Mouse (Mus musculus) urinary bladder, postnatal 4 days (tissue): Measurements from ENCODE around the gene Vav2.

ENCODE experiments used
- DNase-seq, 2 experiments: peaks; one replicate each; pipeline ENCODE4 v3.0.0; 2021 to 2022; ENCODE audit warnings: low spot score in 2 of 2

Gene Vav2

DNA sequence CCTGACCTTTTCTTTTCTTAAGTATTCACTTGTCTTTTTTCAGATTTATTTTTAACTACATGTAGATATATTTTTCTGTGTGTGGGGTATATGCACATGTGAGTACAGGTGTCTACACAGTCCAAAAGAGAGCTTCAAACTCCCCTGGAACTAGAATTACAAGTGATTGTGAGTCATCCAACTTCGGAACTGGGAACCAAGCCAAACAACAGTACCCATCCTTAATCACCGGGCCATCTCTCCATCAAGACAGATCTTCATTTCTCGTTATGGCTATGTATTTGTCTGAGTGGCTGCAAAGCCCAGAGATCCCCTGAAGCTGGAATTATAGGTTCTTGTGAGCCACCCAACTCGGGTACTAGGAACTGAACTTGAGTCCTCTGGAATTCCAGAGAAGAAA lies 61.5 kb downstream of the Vav2 start:
- no peak for DNase-seq

DNA sequence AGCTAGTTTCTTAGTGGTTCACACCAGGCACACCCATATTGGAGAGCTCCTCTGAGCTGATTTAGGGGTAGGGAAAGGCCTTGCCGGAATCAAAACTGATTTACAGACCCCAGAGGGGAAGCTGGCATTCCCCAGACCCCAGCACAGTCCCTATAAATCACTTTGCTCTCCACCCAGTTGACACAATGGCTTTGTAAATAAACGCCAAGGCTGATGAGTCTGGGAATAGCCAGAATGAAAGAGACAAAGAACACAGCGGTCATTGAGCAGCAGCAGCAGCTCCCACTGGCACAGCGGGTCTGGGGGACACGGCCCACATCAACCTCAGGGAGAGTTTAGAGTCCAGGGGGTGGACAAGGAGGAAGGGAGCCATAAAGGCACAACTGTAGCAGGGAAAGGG lies 65.0 kb downstream of the Vav2 start:
- no peak for DNase-seq

DNA sequence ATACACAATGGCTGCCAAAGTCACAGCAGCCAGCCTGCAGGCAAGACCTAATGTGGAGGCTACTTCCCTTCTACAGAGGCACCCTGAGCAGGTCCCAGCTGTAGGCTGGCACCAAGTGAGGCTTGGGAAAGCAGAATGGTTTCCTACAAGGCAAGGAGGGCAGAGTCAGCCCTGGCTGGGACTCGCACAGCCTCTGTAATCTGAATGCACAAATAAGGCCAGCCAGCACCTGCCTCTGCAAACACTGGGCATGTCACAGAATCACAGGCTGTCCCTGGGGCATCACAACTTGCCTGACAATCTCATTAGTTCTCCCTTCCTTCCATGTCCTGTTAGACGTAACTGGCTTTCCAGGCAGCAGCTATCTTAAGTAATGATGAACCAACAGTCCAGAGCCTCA lies 68.4 kb downstream of the Vav2 start:
- DNase-seq: peak in 1 of 2 experiments; percentile 26

DNA sequence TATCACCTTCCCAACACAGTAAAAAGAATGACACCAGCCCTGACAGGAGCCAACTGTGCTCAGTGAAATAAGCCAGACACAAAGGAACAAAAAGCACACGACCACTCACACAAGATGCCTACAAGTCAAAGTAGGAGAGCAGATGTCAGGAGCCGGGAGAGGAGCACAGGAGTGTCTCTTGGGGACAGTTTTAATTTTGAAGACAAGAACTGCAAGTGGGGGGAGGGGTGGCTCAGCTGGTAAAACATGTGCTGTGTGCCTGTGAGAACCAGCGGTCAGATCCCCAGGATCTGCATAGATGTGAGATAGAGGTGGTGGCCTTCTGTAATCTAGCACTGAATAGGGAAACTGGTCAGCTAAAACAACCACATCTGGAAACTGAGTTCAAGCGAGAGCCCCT lies 71.1 kb downstream of the Vav2 start:
- no peak for DNase-seq

DNA sequence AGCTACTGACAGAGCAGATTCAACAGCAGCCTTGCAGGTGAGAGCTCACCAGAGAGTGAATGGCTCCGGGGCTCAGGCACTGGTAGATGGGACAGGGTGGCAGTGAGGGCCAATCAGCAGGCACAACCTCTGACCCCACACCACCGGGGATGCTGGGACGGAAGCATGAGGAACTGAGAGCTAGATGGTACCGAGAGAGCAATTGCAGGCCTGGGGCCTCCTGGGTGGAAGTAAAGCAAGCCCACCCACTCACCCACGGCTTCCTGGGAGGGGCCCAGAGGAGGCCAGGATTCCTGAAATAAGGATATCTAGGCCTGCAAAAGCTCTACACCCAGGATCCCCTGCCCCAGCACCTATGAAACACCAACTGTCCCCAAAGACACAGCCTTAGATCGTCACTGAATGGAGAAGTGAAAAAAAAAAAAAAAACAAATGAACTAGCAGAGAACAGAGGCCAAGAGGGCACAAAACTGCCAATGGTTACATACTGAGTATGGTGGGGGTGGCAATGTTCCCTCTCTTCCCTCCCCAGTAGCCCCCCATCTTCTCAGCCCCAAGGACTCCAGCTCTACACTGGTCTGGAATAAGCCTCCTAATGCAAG lies 72.1 kb downstream of the Vav2 start:
- DNase-seq: no peak

DNA sequence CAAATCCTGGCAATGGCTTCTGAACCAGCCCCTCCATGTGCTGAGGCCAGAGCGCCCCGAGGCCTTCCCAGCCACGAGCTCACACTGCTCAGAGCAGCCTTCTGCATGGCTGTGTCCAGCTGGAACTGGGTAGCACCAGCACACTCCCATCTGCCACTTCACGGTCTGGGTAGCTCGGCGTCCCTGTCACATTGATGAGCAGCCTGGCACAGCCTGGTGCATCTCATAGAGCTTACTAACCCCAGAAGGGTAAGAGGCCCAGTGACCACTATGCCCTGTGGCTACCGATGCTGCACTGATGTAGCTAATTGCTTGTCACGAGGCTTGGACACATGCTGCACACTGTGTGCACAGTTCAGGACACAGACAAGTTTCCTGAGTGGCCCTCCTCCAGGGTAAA lies 74.1 kb downstream of the Vav2 start:
- no peak for DNase-seq

DNA sequence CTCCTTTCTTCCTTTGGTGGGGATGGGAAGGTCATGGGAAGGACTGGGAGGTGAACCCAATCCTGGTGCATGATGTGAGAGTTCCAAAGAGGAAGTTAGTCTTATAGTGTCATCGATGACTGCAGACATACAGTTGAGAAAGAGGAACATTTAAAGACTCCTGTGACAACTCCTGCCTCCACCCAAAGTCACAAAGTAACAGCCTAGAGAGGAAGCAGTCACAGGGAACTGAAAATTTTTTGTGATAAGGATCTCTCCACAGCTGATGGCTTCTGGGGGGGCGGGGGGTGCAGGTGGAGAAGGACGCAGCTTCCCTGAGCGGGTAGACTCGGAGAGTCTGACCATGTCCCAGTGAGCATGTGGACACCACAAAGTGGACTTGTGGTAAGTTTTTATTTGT lies 76.5 kb downstream of the Vav2 start:
- DNase-seq: no peak

DNA sequence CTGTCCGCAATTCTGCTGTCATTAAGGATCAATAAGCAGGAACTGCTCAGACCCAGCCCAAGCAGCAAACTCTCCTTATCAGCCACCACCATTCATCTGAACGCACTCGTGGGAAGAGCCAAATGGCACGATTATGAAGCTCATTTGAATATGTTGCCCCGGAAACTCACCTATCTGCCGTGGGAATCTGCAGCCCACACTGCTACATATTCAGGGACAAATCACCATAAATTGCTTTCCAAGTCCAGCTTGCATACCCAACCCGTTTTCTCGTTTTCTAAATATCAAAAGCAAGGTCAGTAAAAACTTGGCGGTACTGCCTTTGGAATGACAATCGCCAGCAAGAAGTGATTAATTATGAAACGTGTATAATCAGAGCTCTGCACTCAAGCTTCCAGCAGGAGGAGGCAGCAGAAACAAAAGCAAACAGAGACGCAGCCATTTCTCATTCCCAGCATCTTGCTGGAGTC lies 82.8 kb downstream of the Vav2 start:
- no peak for DNase-seq

DNA sequence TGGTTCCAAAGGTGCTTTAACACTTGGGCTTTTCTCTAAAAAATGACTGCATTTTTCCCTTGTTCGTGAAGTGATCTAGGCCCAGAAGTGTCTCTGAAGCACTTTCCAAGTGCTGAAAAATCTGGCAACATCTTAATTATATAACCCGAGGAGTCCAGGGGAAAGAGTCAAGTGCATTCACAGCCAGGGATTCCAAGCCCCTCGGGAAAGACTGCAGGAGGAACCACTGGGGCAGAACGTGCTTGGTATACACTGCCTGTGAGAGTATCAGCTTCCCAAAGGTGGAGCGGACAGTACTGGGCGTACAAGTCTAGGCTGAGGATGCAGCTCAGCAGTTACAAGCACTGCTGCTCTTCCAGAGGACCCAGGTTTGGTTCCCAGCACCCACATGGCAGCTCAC lies 86.2 kb downstream of the Vav2 start:
- no peak for DNase-seq

DNA sequence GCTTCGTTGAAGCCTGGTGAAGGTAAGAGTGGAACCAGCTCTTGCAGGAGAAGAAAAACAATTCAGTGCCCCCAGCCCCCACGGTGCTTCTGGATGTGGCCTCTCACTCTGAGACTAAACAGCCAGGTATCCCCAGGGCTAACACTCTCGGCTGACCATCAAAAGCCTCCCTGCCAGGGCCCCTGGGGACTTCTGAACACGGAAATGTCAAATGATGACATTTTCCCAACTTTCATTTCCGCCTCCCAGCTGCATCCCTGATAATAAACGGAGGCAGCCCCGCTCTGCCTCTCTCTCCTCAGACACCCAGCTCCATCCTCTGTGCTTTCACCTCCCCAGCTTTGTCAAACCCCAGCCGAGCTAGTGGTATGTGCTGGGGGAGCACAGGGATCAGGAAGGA lies 87.8 kb downstream of the Vav2 start:
- DNase-seq: no peak

DNA sequence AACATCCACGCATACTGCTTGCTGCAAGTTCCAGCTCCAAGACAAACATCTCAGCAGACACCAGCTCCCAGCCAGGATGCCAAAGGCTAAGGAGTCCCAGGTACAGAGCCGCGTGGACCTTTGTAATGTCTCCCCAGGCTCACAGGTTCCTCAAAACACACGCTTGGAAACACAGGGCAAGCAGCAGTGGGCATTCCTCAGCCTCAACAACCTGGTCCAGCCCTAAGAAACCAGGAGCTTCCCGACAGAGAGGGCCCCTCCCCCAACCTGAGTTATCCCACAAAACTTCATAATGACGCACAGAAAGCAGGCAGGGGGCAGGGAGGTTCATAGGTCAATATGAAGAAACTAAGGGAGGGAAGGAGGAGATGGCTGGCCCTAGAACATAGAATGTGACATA lies 89.6 kb downstream of the Vav2 start:
- DNase-seq: no peak

DNA sequence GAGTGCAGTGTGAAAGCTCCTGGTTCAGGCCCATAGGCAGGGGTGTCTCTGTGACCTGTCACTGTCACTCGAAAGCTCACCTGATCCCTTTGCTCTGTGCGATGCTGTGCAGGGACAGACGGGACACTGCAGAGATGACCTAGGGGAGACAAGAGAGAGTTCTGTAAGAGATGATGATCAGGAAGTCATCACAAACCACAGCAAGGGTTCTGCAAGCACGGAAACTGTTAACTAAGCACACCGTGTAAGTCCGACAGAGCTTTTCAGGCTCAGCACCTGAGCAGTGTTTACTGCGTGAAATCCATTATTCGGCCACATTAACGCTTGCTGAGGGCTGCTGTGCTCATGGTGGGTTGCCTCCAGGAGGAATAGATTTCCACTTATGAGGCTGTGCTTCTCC lies 90.2 kb downstream of the Vav2 start:
- no peak for DNase-seq

DNA sequence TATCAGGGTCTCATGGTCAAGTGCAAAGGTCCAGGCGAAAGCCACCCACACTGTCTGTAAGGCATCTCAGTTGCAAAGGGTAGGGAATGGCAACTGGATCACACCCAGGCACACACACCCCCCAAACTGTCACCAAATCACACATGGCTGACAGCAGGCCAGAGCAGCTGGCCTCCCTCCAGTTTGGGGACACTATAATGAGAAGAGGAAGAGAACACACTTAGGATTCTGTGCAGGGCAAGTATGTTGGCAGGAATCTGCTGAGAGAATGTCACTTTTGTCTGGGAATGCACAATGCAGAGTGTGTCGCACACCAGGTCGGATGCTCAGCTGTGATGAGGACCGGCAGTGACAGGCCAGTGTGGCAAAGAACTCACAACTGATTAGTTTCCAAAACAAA lies 92.0 kb downstream of the Vav2 start:
- DNase-seq: no peak

DNA sequence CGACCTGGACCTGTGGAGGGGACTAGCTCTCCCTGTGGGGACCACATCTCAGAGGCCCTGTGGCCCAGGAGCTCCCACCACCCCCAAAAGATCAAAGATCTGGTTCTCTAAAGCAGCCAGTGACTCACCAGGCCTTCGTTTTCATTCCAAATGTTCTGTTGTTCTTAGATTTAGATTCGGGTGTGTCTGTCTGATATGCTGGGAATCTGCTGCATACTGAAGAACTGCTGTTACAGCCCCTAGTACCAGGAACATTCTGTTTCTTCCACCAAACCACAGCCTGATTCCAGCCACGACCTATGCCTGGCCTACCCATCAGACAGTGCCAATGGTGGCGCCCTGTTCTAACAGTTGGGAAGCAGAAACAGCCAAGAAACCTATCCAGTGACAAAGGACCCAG lies 95.3 kb downstream of the Vav2 start:
- DNase-seq: no peak

DNA sequence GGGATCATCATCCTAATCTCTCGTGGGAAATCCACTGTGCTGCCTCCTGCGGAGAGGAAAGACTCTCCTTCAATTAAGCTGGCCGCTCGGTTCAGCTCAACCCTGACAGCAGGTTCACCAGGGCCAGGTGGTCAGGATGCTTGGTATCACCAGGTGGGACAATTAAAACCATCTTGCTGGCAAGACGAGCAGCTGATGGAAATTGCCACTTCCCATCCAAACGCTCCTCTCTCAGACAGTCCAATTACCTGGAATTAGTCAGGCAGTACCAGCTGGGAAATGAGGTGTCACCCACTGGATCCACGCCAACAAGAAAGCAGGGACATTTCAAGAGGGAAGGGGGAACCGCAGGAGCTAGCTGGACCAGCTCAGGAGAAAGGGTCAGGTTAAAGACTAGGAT lies 96.4 kb downstream of the Vav2 start:
- DNase-seq: no peak

DNA sequence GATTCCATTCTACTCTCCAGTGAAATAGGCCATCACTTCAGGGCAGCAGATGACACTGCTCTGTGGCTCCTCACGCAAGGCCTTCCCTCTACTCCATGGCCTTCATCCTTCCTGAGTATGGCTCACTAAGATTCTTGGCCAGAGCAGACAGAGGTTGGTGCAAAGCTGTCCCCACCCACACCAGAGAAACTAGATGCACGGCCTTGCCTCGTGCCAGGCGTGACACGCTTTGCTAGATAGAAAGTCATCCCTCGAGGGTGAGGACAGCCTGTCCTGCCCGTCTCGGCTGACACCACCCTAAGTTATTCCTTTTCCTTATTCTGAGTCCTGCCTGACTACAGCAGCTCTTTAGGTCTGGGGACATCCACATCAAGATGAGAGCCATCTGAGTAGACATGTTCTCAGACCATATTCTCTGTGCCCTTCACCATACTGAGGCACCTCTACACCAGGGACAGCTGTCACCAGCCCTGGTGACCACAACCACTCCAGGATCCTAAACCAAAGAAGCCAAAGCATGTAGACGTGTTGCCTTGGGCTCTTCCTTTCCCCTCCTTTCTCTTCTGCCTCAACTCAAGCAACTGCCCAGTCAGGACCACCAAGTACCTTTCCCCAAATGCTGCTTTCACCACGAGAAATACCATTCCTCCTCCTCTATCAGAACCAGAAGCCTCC lies 97.3 kb downstream of the Vav2 start:
- DNase-seq: no peak

DNA sequence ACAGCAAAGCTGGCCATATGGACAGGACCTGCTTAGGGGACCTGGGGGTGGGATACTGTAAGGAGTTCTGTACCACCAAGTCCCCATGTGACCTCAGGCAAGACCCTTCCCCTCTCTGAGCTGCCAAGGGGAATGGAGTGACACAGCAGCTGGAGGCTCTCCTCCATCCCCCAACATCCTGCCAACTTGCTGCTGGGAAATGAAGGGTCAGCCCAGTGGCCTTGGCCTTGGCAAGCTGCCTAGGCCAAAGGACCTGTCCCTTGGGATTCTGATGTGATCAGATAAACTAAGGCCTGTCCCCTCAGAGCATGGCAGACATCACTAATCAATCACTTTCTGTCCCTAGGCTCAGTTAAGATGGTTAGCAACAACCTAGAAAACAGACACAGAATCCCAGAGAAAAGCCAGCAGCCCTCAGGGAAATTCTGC lies 98.2 kb downstream of the Vav2 start:
- no peak for DNase-seq

DNA sequence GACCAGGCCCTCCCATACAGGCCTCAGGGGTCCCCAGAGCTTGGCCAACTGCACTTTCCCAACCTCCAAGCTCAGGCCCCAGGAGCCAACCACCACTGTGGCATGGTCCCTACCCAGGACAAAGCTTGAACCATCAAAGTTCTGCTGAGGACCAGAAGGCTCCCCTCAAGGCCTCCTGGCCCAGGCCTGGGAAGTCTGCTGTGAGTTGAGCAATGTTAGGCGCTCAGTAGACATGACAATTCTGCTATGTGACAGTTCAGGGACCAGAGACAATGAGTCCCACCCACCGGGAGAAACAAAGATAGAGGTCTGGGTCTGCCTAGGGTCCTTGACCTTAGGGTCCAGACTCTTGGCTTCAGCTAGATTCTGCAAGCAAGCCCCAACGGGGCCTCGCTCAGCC lies 98.9 kb downstream of the Vav2 start:
- no peak for DNase-seq

DNA sequence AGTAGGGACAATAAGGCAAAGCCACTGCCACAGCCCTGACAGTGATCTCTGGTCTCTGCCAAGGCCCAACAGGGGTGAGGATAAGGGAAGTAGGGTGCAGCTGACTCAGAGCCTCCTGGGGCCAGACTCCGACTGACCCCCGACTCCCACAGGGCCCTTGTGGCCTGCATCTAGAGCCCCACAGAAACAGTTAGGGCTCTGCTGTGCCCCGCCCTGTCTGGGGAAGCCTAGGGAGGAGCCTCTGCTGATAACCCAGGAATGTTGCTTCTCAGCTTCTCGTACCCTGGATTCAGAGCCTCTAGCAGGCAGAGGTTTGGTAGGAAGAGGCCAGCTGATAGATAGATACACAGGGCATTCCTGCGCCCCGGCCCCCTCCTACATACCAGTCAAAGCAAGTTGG lies 99.8 kb downstream of the Vav2 start:
- peak in 1 of 2 experiments; percentile 64 for DNase-seq

DNA sequence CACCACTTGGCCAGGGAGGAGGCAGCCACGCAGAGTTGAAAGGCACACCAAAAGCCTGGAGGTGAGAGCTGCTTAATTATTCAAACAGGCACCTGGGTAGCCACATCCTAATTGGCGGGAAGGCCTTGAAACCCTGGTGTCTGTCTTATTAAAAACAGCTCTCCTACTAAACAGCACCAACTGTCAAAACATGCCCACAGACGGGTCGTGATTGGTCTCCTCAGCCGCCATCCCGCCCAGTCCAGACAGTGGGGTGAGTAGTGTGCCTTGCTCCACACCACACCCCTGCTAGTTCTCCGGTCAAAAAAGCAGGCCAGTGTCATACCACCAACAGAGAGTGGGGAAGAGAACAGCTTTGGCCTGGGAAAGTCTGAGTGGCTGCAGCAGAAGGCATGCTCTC lies 100.5 kb downstream of the Vav2 start:
- DNase-seq: no peak

DNA sequence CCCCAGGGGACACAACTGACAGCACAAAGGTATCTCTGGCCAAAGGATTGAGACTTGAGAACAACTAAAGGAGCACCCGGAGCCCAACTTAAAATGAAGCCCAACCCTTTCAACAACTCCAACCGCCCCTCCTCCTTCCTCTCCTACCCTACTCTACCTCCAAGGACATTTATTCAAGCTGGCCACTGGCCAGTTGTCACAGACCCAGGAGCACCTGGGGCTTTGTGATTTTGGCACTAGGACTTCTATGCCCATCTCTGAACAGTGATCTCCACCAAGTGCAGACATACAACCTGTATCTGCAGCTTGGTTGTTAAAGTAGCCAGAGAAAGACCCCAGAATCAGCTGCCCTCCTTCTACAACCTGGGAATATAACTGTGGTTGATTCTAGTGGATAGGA lies 102.1 kb downstream of the Vav2 start:
- no peak for DNase-seq

DNA sequence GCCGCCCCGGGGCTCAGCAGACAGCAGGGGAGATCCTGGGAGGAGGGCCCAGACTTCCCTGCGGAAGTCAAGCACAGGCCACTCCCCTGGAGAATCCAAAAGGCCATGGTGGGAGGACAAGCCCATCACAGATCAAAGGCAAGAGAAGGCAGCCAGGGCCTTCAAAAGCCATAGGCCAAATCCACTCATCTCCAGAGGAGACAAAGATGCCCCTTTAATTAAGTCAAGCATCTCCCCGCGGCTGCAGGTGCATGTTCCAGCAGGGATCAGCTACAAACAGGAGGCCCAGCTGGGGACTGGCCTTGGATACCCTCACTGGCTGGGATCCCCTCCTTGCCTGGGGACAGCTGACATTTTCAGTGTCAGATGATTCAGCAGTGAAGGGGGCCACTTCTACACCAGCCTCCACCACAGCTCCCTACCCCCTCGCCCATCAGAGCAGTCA lies 105.4 kb downstream of the Vav2 start:
- DNase-seq: no peak

DNA sequence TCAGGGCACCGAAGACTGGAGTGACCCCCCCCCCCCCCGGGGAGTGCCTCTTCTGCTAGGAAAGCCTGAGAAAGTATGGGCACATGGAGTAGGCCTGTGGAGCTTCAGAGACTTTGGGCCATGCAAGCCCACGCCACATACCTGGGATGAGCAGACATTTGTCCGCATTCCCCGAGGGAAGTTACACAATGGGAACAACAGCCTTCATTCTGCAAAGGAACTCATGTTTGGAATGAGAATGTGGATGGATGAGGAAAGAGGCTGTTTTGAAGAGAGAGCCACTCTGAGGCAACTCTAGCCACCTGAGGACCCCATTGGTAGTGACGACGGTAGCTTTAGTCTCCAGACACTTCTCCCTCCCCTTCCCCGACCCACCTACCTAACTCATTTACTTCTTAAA lies 106.0 kb downstream of the Vav2 start:
- no peak for DNase-seq

DNA sequence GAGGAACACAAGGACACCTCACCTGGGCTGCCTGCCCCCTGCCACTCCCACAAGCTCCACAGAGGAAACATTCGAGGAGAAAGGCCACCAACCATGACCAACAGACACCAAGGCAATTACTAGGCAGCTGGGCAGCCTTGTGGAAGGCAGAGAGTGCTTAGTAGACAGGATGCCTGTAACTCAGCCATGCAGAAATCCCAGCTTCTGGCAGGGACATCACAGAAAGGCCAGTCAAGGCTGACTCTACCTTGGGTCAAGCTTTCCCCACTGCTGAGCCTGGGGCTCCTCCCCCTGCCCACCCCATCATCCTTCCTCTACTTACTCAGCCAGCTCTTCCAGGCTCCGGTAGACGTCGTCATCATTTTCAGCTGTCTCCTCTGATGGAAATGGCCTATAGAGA lies 108.2 kb downstream of the Vav2 start:
- no peak for DNase-seq
